Mouse (Mus musculus): ENCODE results near the gene Usp49. TPM values are rescaled to one million over a fixed set of nuclear protein-coding genes. Genes with fewer than 3 reads are reported as not detected.

Gene Usp49
- polyA plus RNA-seq, 1 experiment: 8.8 TPM

DNA sequence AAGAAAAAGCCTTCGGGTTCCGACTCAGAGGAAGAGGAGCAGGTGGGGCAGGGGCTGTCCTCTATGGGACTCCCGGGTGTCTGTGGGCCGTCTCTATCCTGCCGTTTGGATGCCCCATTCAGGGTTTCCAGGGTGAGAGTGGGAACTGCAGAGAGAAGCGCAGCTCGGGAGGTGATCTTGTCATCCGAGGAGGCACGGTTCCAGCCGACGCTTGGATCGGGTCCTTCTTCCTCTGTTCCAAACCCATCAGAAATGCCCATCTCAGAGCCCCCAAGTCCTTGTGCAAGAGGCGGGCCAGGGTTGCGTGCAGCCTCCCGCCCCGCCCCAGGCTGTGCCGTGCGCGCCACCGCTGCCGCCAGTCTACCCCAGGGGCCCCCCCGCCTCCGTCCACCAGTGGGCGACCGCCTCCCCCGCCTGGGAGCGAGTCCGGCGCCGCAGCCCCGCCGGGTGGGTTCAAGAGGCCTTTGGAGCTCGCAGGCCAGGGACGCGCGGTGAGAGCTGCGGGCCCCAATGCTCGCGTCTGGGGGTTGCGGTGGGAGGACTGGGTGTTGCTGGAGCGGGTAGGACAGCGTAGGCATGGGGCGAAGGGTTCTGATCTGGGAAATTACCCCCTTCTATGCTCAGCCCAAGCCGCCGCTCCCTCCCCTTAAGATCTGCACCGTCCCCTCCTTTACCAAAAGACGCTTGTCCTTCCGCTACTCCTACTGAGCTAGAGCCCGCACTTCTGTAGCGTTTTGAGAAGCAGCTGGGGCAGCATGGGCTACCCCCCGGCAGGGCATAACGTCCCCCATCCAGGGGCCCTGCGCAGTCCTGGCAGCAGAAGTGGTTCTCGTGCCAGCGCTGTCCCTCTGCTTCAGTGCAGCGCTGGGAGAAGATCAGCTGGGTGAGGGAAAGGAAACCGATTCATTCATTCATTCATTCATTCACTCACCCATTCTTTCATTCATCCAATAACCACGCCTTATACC, 58.4 kb downstream of the Usp49 start, which contains the start of gene Frs3:
Frs3 (plus strand) TSS at position 423 of the 968 bp plus-strand sequence.
- peaks cover 6% of the 10 kb centered on the region; the same call in 1 of the 2 replicates for H3K4me1 ChIP-seq (ENCODE audit: control insufficient read depth, insufficient read depth, low read length)
- no peak for TF ChIP-seq CTCF (IDR thresholded peaks at IDR 0.05; ENCODE audit: borderline replicate concordance, insufficient read depth, low read length)
- peak; percentile 58 for TF ChIP-seq POLR2A (IDR thresholded peaks at IDR 0.05; ENCODE audit: low read depth, low read length)
- H3K27ac ChIP-seq (ENCODE audit: insufficient read depth, low read length): no peak within 1 kb of the TSS; the same call in 1 of the 2 replicates
- H3K4me3 ChIP-seq (ENCODE audit: insufficient read depth, low read length): peak within 1 kb of the TSS; percentile 83

DNA sequence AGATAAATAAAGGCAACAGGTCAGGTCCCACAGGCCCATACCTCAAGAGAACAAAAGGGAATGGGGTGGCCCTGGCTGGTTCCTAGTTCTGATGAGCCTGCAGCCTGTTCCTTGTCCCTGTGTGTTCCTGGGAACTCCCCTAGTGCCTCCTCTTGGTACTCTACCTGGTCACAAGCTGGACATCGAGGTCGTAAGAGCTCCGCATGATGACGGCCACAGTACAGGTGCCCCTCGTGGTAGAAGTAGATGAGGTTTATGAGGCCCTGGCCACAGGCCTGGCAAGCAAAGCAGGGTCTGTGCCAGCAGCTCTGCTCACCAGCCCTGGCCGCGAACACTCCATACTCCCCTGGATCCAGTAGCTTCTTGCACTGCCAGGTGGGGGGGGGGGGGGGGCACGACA, 59.4 kb downstream of the Usp49 start:
- Histone ChIP-seq H3K4me1 (ENCODE audit: control insufficient read depth, insufficient read depth, low read length) (peaks cover 8% of the 10 kb centered on the region), H3K27ac (ENCODE audit: insufficient read depth, low read length) (no peak overlapping the region), H3K4me3 (ENCODE audit: insufficient read depth, low read length) (0 out of 2 replicates have a peak overlapping the region, but pooled peaks have one; percentile 66)
- TF ChIP-seq CTCF (IDR thresholded peaks at IDR 0.05; ENCODE audit: borderline replicate concordance, insufficient read depth, low read length): no peak
- no peak for TF ChIP-seq POLR2A (IDR thresholded peaks at IDR 0.05; ENCODE audit: low read depth, low read length)

DNA sequence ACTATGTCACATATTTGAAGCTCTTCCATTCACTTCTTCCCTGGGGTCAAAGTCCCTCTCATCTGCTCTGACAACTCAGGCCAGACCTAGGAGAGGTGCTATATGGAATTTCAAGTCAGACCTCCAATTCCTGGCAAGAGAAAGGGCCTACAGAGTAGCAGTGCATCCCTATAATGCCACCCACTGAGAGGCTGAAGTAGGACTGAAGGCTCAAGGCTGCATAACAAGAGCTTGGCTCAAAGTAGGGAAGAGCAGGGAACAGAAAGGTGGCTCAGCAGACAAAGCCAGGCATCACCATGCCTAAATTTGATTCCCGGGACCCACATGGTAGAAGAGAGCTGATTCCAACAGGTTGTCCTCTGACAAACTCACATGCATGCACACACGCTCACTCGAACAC, 61.2 kb downstream of the Usp49 start:
- Histone ChIP-seq H3K4me1 (ENCODE audit: control insufficient read depth, insufficient read depth, low read length) (peaks cover 11% of the 10 kb centered on the region), H3K4me3 (ENCODE audit: insufficient read depth, low read length) (no peak overlapping the region), H3K27ac (ENCODE audit: insufficient read depth, low read length) (no peak overlapping the region)
- TF ChIP-seq POLR2A (IDR thresholded peaks at IDR 0.05; ENCODE audit: low read depth, low read length) (no peak), CTCF (IDR thresholded peaks at IDR 0.05; ENCODE audit: borderline replicate concordance, insufficient read depth, low read length) (no peak)

DNA sequence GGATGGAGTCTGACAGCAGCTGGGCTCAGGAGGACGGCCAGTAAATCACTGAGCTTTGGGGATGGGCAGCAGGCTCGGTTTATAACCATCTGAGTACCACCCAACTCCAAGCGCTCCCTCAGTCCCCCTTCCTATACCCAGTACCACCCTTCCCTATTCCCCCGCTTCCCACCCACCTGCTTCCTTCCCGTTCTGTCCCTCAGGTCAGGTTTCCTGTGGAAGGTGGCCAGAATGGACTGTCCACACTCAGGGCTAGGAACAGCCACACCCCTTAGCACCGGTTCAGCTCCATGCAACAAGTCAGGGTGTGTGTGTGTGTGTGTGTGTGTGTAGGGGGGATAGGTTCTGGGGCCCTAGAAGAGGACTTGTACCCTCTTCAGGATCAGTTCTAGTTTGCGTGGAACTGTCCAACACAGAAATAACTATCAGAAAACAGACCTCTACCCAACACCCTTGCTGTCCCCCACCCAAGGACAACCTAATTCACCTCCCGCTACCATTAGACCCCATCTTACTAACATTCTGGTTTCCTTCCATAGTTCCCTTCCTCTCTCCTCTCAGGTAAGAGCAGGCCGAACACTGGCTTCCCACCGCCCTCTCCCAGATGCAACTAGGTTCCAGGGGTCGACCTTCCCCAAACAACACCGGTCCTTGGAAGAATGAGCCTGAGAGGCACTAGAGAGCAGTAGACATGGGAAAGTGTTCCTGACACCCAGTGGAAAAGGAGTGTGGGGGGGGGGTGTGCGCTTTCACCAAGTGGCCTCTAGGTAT, 63.4 kb downstream of the Usp49 start:
- Histone ChIP-seq H3K4me1 (ENCODE audit: control insufficient read depth, insufficient read depth, low read length) (peaks cover 8% of the 10 kb centered on the region), H3K27ac (ENCODE audit: insufficient read depth, low read length) (no peak overlapping the region), H3K4me3 (ENCODE audit: insufficient read depth, low read length) (peak overlapping the region; percentile 68)
- TF ChIP-seq CTCF (IDR thresholded peaks at IDR 0.05; ENCODE audit: borderline replicate concordance, insufficient read depth, low read length) (no peak), POLR2A (IDR thresholded peaks at IDR 0.05; ENCODE audit: low read depth, low read length) (no peak)

DNA sequence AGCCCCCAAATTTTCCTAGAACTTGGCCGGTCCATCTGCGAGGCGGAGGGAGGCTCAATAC, 63.8 kb downstream of the Usp49 start, which contains the start of gene Gm21981:
Gm21981 (minus strand) TSS at position 14 of the 61 bp plus-strand sequence.
- no peak for TF ChIP-seq POLR2A (IDR thresholded peaks at IDR 0.05; ENCODE audit: low read depth, low read length)
- TF ChIP-seq CTCF (IDR thresholded peaks at IDR 0.05; ENCODE audit: borderline replicate concordance, insufficient read depth, low read length): no peak
- Histone ChIP-seq H3K27ac (ENCODE audit: insufficient read depth, low read length) (no peak within 1 kb of the TSS), H3K4me1 (ENCODE audit: control insufficient read depth, insufficient read depth, low read length) (peaks cover 8% of the 10 kb centered on the region), H3K4me3 (ENCODE audit: insufficient read depth, low read length) (peak within 1 kb of the TSS; percentile 68)

DNA sequence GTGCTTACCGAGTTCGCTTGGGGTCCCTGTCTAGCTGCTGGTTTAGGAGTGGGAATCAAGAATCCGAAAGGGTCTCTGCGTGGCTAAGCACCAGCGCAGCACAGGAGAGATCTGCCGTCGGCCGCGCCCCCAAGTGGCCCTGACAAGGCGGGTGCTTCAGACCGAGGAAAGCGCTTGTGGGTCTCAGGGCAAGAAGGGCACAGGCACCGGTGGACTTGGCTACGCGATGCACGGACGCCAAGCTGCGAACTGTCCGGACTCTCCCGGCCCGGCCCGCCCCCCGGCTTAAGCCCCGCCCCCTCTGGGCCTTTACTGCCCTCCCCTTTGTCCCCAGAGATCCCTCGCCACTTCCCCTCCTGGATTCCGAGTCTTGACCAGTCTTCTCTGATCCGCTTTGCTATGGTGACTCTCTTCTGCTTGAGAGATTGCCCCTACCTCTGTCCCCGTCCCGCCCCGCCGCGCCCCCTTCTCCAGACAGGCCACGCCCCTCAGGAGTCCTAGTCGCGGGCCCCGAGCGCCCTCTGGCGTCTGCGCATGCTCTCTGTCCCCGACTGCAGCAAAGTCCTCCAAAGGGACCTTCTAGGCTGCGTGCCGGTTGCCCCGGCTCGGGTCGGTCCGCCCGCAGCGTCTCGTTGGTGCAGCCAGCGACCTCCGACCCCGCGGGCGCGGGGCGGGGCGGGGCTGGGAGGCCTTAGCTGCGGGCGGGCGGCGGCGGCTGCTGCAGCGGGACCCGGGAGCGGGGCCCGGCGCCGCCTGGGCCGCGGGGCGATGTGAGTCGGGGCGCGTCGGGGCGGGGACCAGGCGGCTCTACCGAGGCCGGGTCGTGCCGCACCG, 64.2 kb downstream of the Usp49 start, which contains the start of gene Prickle4:
Prickle4 (minus strand) TSS at position 234 of the 834 bp plus-strand sequence.
- peak; percentile 70 for TF ChIP-seq CTCF (IDR thresholded peaks at IDR 0.05; ENCODE audit: borderline replicate concordance, insufficient read depth, low read length)
- peak; percentile 50; the same call in 1 of the 2 replicates for TF ChIP-seq POLR2A (IDR thresholded peaks at IDR 0.05; ENCODE audit: low read depth, low read length)
- Histone ChIP-seq H3K4me3 (ENCODE audit: insufficient read depth, low read length) (peak within 1 kb of the TSS; percentile 68), H3K4me1 (ENCODE audit: control insufficient read depth, insufficient read depth, low read length) (peaks cover 8% of the 10 kb centered on the region), H3K27ac (ENCODE audit: insufficient read depth, low read length) (no peak within 1 kb of the TSS)

DNA sequence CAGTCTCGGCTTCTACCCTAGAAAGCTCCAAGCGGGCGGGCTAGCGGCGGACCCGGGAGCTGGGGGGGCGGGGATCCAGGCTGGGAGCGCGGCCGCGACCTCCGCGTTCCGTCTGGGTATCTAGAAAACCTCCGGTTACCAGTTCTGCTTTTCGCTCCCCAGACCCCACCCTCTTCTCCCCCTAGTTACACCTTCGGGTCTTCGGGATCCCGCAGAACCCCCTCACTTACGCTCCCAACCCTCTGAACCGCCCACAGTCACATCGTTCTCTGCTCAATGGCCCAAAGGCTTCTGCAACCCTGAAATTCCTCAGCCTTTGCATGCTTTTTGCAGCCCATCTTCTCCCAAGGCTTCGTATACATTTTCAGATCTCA, 64.8 kb downstream of the Usp49 start:
- Histone ChIP-seq H3K27ac (ENCODE audit: insufficient read depth, low read length) (no peak overlapping the region), H3K4me3 (ENCODE audit: insufficient read depth, low read length) (peak overlapping the region; percentile 68), H3K4me1 (ENCODE audit: control insufficient read depth, insufficient read depth, low read length) (peaks cover 8% of the 10 kb centered on the region)
- TF ChIP-seq POLR2A (IDR thresholded peaks at IDR 0.05; ENCODE audit: low read depth, low read length): no peak
- TF ChIP-seq CTCF (IDR thresholded peaks at IDR 0.05; ENCODE audit: borderline replicate concordance, insufficient read depth, low read length): no peak

DNA sequence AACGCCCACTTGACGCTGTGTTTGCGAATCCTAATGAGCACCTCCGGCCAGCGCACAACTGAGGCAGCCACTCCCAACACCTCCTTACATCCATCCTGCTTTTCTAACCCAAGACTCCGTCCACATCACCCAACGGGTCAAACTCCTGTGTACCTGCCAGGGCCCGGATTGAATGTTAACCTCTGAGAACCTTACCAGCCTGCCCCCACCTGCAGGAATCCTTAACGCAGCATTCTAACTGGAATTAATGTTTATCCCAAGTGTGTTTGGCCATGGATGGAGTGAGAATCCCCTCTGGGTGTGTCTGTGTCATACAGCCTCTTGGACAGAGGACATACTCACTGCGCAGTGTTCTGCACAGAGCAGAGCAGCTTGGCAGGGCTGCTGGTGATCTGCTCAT, 67.7 kb downstream of the Usp49 start:
- no peak overlapping the region for H3K4me3 ChIP-seq (ENCODE audit: insufficient read depth, low read length)
- peaks cover 8% of the 10 kb centered on the region for H3K4me1 ChIP-seq (ENCODE audit: control insufficient read depth, insufficient read depth, low read length)
- TF ChIP-seq CTCF (IDR thresholded peaks at IDR 0.05; ENCODE audit: borderline replicate concordance, insufficient read depth, low read length) (no peak), POLR2A (IDR thresholded peaks at IDR 0.05; ENCODE audit: low read depth, low read length) (no peak)
- no peak overlapping the region for H3K27ac ChIP-seq (ENCODE audit: insufficient read depth, low read length)

DNA sequence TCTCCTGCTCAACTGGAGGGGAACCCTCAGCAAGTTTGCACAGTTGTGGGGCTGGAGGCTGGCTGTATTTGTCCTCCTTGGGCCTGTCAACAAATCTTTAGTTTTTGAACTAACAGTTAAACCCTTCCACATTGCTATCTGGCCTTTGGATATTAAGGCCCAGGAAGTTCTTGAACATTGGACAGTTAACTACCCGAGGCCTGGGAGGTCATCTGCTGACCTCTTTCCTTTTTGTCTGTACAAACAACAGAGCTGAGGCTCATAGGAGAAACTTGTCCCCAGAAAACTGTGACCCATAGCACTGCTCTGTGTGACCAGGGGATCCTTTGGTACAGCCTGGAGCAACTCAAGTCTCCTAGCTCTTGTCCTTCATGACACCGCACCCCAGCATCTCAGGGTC, 68.6 kb downstream of the Usp49 start:
- Histone ChIP-seq H3K4me1 (ENCODE audit: control insufficient read depth, insufficient read depth, low read length) (peaks cover 4% of the 10 kb centered on the region), H3K4me3 (ENCODE audit: insufficient read depth, low read length) (no peak overlapping the region), H3K27ac (ENCODE audit: insufficient read depth, low read length) (no peak overlapping the region)
- TF ChIP-seq CTCF (IDR thresholded peaks at IDR 0.05; ENCODE audit: borderline replicate concordance, insufficient read depth, low read length) (no peak), POLR2A (IDR thresholded peaks at IDR 0.05; ENCODE audit: low read depth, low read length) (no peak)

Data from embryonic fibroblast, embryonic 13.5 days (primary cell).